Mouse (Mus musculus) hindbrain, embryonic 11.5 days (tissue): Measurements from ENCODE around the gene Slc17a5. TPM values are rescaled to one million over a fixed set of nuclear protein-coding genes. Genes with fewer than 3 reads are reported as not detected.

Experiments
- ATAC-seq: fragments of 200-750 bp; cut with Nextera tagmentation; 2 replicates; pipeline ENCODE4 v1.8.0; 2017; ENCODE audit warnings: mild to moderate bottlenecking, moderate TSS enrichment, moderate library complexity; ENCODE audit not compliant: low FRiP score
- DNase-seq: peaks from one replicate; pipeline ENCODE4 v3.0.0-alpha.2; 2015; ENCODE audit warnings: low spot score
- H3K27ac ChIP-seq: fragments of 300-500 bp; sonication (generic); 2 replicates; pipeline ENCODE4 v1.5.1; 2014; ENCODE audit warnings: mild to moderate bottlenecking, low read depth, low read length
- H3K27me3 ChIP-seq: fragments of 300-500 bp; sonication (generic); 2 replicates; pipeline ENCODE4 v1.6.1; 2014; ENCODE audit warnings: mild to moderate bottlenecking, low read length, moderate library complexity, mixed read lengths; ENCODE audit not compliant: control insufficient read depth, insufficient read depth
- H3K36me3 ChIP-seq: fragments of 300-500 bp; sonication (generic); 2 replicates; pipeline ENCODE4 v1.6.1; 2014; ENCODE audit warnings: mild to moderate bottlenecking, low read length, moderate library complexity, mixed read lengths; ENCODE audit not compliant: control insufficient read depth, insufficient read depth
- H3K4me1 ChIP-seq: fragments of 300-500 bp; sonication (generic); replicated peaks from 2 replicates; pipeline ENCODE4 v1.6.1; 2014; ENCODE audit warnings: low read length, mixed read lengths; ENCODE audit not compliant: control insufficient read depth, insufficient read depth
- H3K4me2 ChIP-seq: fragments of 300-500 bp; sonication (generic); replicated peaks from 2 replicates; pipeline ENCODE4 v1.6.1; 2014; ENCODE audit warnings: mild to moderate bottlenecking, low read depth, low read length
- H3K4me3 ChIP-seq: fragments of 300-500 bp; sonication (generic); 2 replicates; pipeline ENCODE4 v1.5.1; 2014; ENCODE audit warnings: low read depth, low read length
- H3K9ac ChIP-seq: fragments of 300-500 bp; sonication (generic); 2 replicates; pipeline ENCODE4 v1.6.1; 2014; ENCODE audit warnings: low read depth, low read length
- H3K9me3 ChIP-seq: fragments of 300-500 bp; sonication (generic); 2 replicates; pipeline ENCODE4 v1.6.1; 2016; ENCODE audit warnings: low read length; ENCODE audit not compliant: control insufficient read depth
- WGBS: fragments of 180-500 bp; shearing (Covaris S2); extraction: QIAGEN DNeasy Blood & Tissue Kit; methylation state at CpG from one replicate; pipeline ENCODE4 v1.1.7; 2014; 5-methylcytosine and 5-hydroxymethylcytosine counted together
- polyA plus RNA-seq: library from polyadenylated mRNA; unstranded; fragments of >200 nt; fragmentation: Nextera tagmentation; extraction: Ambion mirVana; gene quantifications from 2 replicates; pipeline ENCODE4 v1.2.1, GENCODE M21; 2014

Gene Slc17a5
- polyA plus RNA-seq = 10.7 and 12.8 TPM in 2 replicates

DNA sequence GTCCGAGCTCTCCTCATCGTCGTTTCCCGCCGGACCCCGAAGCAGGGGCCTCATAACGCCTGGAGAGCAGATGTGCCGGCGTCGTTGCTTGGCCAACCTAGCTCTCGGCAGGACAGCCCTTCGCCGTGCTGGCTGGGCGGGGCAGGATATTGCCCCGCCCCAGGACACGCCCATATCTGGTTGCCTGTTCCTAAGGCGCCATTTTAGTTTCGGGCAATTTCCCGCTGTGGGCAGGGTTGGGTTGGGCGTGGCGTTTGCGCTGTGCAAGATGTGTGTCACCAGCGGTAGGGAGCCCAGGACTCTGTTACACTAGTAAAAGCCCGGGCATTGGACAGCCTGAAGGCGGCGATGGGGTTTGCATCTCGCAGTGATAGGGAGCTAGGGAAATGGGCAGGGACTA is at the start of gene Slc17a5:
Gene Slc17a5 (minus strand): TSS at position 128 of the 400 bp plus-strand sequence.
- Histone ChIP-seq H3K36me3 (no peaks in the 10 kb centered on the region), H3K27ac (peak within 1 kb of the TSS; percentile 53; the same call in 1 of the 2 replicates), H3K27me3 (no peaks in the 10 kb centered on the region), H3K9ac (peak within 1 kb of the TSS; percentile 66), H3K4me1 (no peaks in the 10 kb centered on the region), H3K9me3 (no peaks in the 10 kb centered on the region), H3K4me3 (peak within 1 kb of the TSS; percentile 65), H3K4me2 (peak within 1 kb of the TSS; percentile 67)
- WGBS = under 1% methylated on average over 27 of the region's 27 CpGs
- ATAC-seq (peak; percentile 98), DNase-seq (peak; percentile 99)

DNA sequence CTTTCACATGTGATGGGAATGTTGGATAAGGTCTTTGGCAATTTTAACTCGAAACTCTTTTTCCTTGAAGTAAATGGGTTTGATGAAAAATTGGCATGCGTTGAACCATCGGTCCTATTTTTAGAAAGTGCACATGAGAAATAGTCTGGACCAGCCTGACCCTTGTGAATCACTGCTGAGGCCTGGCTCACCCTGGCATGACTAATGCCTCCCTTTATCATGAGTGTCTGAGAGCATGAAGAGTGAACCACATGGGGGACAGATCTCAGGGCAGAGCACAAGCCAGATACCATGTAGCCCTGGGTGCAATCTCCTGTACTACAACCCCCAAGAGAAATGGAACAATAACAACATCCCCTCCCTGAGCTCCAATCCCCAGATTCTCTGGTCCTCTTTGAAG is 46.1 kb upstream of the Slc17a5 start:
- Histone ChIP-seq H3K4me2 (no peak overlapping the region), H3K36me3 (no peaks in the 10 kb centered on the region), H3K4me1 (no peaks in the 10 kb centered on the region), H3K9me3 (no peaks in the 10 kb centered on the region), H3K4me3 (no peak overlapping the region), H3K27ac (no peak overlapping the region), H3K27me3 (no peaks in the 10 kb centered on the region), H3K9ac (no peak overlapping the region)
- 91% methylated on average over 3 of the region's 3 CpGs for WGBS
- DNase-seq (no peak), ATAC-seq (no peak)

DNA sequence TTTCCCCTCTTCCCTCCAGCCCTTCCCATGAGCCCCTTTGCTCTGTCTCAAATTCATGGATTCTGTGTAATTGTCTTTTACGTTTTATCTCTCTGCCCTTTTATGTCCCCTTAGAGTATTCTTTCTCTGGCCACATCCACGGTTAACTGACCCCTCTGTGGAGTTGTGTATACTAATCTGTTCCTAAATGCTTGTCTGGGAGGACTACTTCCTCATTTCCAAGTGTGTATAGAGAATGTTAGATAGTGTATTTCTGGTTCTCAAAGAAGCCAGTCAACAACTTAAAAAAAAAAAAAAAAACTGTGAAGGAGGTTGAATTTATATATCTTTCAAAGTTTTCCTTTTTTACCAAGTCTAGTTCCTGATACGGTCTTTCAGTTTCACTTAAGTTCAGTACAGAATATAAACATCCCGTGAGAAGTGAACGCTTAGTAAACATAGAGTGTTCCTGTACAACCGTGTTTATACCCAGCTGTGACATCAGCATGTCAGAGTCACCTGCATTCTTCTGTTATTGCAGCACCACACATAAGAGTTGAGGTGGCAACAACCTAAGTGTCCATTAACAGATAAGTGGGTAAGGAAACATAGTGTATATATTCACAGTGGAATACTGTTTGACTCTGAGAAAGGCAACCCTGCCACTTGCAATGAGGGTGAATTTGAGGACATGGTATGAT is 44.1 kb upstream of the Slc17a5 start:
- H3K27me3 ChIP-seq = no peaks in the 10 kb centered on the region

DNA sequence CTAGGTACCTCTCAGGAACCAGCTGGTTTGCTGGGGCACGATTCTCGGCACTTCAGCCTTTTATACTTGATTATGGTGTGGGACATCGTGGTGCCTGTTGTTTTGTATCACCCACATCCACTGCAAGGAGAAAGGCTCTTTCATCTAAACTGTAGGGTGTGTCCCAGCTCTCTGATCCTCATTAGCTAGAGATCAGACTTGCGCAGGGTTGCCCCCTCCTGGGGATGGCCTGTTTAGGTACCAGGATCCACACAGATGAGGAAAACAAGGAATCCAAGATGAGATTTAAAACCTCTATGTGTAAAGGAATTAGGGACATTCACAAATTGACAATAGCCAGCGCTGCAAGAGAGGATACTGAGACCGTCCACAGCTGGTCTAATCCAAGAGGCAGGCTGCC is 42.1 kb upstream of the Slc17a5 start:
- ATAC-seq = no peak
- peak; percentile 6 for DNase-seq
- H3K4me1 ChIP-seq = no peaks in the 10 kb centered on the region
- WGBS = 60% methylated on average over 6 of the region's 6 CpGs
- H3K9ac ChIP-seq = no peak overlapping the region
- H3K27ac ChIP-seq = no peak overlapping the region
- H3K4me3 ChIP-seq = no peak overlapping the region
- H3K27me3 ChIP-seq = no peaks in the 10 kb centered on the region
- no peaks in the 10 kb centered on the region for H3K36me3 ChIP-seq
- no peak overlapping the region for H3K4me2 ChIP-seq
- H3K9me3 ChIP-seq = no peaks in the 10 kb centered on the region

More for the DNA sequence above, 44.1 kb upstream of the Slc17a5 start:
- DNase-seq (no peak), ATAC-seq (no peak)
- Histone ChIP-seq H3K9me3 (no peaks in the 10 kb centered on the region), H3K36me3 (no peaks in the 10 kb centered on the region), H3K4me2 (no peak overlapping the region), H3K4me3 (no peak overlapping the region), H3K27ac (no peak overlapping the region), H3K9ac (no peak overlapping the region), H3K4me1 (no peaks in the 10 kb centered on the region)
- 86% methylated on average over 6 of the region's 6 CpGs for WGBS

DNA sequence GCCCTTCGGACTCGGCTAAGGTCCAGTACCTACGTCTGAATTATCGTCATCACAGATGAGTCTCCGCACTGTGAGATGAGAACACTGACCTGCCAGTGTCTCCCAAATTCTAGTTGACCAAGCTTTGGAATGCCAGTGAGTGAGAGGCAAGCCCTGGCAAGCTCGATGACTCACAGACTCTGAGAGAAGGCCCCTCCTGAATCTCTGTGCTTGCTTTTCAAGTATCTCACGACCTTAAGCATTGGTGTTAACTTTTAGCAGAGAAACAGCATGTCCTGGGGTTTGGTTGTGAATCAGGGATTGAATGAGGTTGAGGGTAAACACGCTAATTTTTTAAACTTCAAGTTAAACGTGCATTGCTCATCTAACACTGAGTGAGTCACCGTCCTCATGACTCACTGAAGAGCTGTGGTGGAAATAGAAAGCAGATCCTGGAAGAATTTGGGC is 35.5 kb upstream of the Slc17a5 start:
- WGBS = 82% methylated on average over 10 of the region's 10 CpGs
- Histone ChIP-seq H3K27ac (no peak overlapping the region), H3K4me1 (no peaks in the 10 kb centered on the region), H3K27me3 (no peaks in the 10 kb centered on the region), H3K4me2 (no peak overlapping the region), H3K9me3 (no peaks in the 10 kb centered on the region), H3K4me3 (no peak overlapping the region), H3K9ac (no peak overlapping the region), H3K36me3 (no peaks in the 10 kb centered on the region)
- ATAC-seq (no peak), DNase-seq (no peak)

DNA sequence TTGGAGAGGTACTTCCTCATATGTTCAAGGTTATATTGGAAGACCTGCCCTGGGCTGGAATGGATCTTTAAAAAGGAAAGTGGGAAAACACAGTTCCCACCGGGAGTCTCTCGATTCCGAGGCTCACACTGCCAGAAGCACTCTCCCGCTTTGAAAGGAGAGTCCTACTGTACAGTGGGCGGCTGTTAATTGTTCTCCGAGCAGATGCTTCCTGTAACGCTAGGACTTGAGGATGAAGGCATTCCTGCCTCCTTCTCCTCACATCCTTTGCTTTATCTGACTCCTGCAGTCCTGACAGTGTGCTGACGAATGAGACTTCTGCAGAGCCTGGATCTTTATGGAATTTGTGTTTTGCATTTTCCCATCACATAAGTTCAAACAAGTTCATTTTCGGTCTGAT is 31.4 kb upstream of the Slc17a5 start:
- Histone ChIP-seq H3K4me2 (no peak overlapping the region), H3K4me3 (no peak overlapping the region), H3K27ac (no peak overlapping the region), H3K4me1 (no peaks in the 10 kb centered on the region), H3K9me3 (no peaks in the 10 kb centered on the region), H3K9ac (no peak overlapping the region), H3K36me3 (no peaks in the 10 kb centered on the region), H3K27me3 (no peaks in the 10 kb centered on the region; the same call in 1 of the 2 replicates)
- ATAC-seq (no peak), DNase-seq (no peak)
- 85% methylated on average over 9 of the region's 9 CpGs for WGBS

DNA sequence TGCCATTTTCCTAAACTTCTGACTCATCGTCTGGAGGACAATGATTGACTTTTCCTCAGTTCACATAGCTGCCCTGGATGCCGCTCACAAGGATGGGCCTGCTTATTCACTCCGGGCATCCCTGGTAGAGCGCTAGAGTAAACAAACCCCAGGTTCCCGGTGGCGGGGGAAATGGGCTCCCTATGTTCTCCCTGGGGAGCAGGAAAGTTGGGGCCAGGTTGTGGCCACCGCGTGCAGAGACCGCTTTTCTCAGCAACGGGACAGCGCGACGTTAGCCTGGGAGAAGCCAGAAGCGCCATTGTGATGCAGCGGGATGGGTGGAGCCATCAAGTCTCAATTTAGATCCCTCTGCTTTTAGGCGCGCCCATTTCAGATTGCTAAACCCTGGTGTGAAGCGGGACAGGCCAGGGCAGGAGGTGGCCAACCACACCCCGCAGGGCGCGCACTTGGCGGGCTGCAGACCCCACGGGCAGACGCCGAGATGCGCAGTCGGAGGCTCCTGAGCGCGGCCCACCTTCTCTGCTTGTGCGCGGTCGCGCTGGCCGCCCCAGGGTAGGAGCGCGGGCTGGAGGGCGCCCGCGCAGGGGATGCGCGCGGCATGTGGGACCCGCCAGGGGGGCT is 27.7 kb upstream of the Slc17a5 start, which contains the start of gene Cd109:
Gene Cd109 (plus strand): TSS at position 146 of the 621 bp plus-strand sequence.
- Histone ChIP-seq H3K27me3 (no peaks in the 10 kb centered on the region; the same call in 1 of the 2 replicates), H3K4me3 (peak within 1 kb of the TSS; percentile 60), H3K27ac (no peak within 1 kb of the TSS), H3K4me1 (no peaks in the 10 kb centered on the region), H3K9me3 (no peaks in the 10 kb centered on the region), H3K36me3 (no peaks in the 10 kb centered on the region), H3K9ac (peak within 1 kb of the TSS; percentile 65), H3K4me2 (peak within 1 kb of the TSS; percentile 98)
- ATAC-seq = peak; percentile 86
- peak; percentile 72 for DNase-seq
- WGBS = under 1% methylated on average over 43 of the region's 43 CpGs

DNA sequence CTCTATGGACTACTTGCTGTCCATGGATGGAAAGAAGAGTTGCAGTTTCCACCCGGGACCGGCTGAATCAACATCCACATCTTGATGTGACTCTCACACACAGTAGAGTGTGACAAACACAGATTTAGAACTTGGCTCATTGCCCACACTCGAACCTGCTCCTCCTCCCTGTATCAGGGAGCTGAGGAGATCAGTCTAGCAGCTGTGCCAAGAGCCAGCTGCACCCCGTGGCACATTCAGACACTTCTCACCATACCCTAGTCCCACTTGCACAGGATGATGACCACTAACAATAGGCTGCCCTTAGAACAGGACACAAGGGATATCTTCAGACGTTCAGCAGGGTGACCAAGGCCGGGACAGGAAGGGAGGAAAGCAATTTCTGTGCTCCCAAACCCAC is 26.4 kb upstream of the Slc17a5 start:
- Histone ChIP-seq H3K27me3 (no peaks in the 10 kb centered on the region; the same call in 1 of the 2 replicates), H3K27ac (no peak overlapping the region), H3K4me3 (no peak overlapping the region), H3K36me3 (no peaks in the 10 kb centered on the region), H3K9ac (no peak overlapping the region), H3K9me3 (no peaks in the 10 kb centered on the region), H3K4me1 (no peaks in the 10 kb centered on the region), H3K4me2 (no peak overlapping the region)
- 73% methylated on average over 6 of the region's 6 CpGs for WGBS
- peak; percentile 9 for DNase-seq
- ATAC-seq = no peak
